Mouse (Mus musculus) liver, postnatal 0 days (tissue): ENCODE measurements around the gene Spocd1. TPM values are rescaled to one million over a fixed set of nuclear protein-coding genes. Genes with fewer than 3 reads are reported as not detected.

Source experiments
- ATAC-seq: fragments of 200-750 bp; cut with Nextera tagmentation; 2 replicates; pipeline ENCODE4 v1.8.0; 2017; ENCODE audit warnings: mild to moderate bottlenecking, moderate library complexity
- DNase-seq: peaks from one replicate; pipeline ENCODE4 v3.0.0-alpha.2; 2016
- H3K27ac ChIP-seq: fragments of 300-500 bp; sonication (generic); 2 replicates; pipeline ENCODE4 v1.5.1; 2014; ENCODE audit warnings: antibody characterized with exemption, moderate library complexity, mild to moderate bottlenecking, low read depth
- H3K27me3 ChIP-seq: fragments of 300-500 bp; sonication (generic); 2 replicates; pipeline ENCODE4 v1.6.1; 2014; ENCODE audit warnings: low read length, control low read depth, mixed read lengths; ENCODE audit not compliant: insufficient read depth
- H3K36me3 ChIP-seq: fragments of 300-500 bp; sonication (generic); replicated peaks from 2 replicates; pipeline ENCODE4 v1.6.1; 2014; ENCODE audit warnings: mild to moderate bottlenecking, control low read depth, low read length, moderate library complexity, mixed read lengths; ENCODE audit not compliant: insufficient read depth
- H3K4me1 ChIP-seq: fragments of 300-500 bp; sonication (generic); 2 replicates; pipeline ENCODE4 v1.6.1; 2014; ENCODE audit warnings: antibody characterized with exemption, mild to moderate bottlenecking, control low read depth; ENCODE audit not compliant: insufficient read depth
- H3K4me2 ChIP-seq: fragments of 300-500 bp; sonication (generic); 2 replicates; pipeline ENCODE4 v1.6.1; 2014; ENCODE audit warnings: low read depth, mild to moderate bottlenecking, low read length, moderate library complexity, mixed read lengths
- H3K4me3 ChIP-seq: fragments of 300-500 bp; sonication (generic); 2 replicates; pipeline ENCODE4 v1.5.1; 2014; ENCODE audit warnings: low read depth, low read length
- H3K9ac ChIP-seq: fragments of 300-500 bp; sonication (generic); replicated peaks from 2 replicates; pipeline ENCODE4 v1.6.1; 2014; ENCODE audit warnings: mild to moderate bottlenecking, moderate library complexity
- H3K9me3 ChIP-seq: fragments of 300-500 bp; sonication (generic); 2 replicates; pipeline ENCODE4 v1.6.1; 2016; ENCODE audit warnings: mild to moderate bottlenecking, control low read depth, low read length, mixed read lengths
- CTCF ChIP-seq: sonication (generic); IDR thresholded peaks from 2 replicates; pipeline ENCODE4 v1.5.1; 2016; ENCODE audit warnings: antibody characterized with exemption, low read depth
- EP300 ChIP-seq: IDR thresholded peaks from 2 replicates; pipeline ENCODE4 v1.6.1; 2016; ENCODE audit warnings: antibody characterized with exemption, low read depth, mild to moderate bottlenecking
- WGBS: fragments of 180-500 bp; shearing (Covaris S2); extraction: QIAGEN DNeasy Blood & Tissue Kit; methylation state at CpG from one replicate; pipeline ENCODE4 v1.1.7; 2014; ENCODE audit not compliant: insufficient replicate concordance; 5-methylcytosine and 5-hydroxymethylcytosine counted together
- polyA plus RNA-seq: library from polyadenylated mRNA; unstranded; fragments of >200 nt; fragmentation: Nextera tagmentation; extraction: Ambion mirVana; gene quantifications from 2 replicates; pipeline ENCODE4 v1.2.1, GENCODE M21; 2015

The Spocd1 gene
- polyA plus RNA-seq, 1 experiment from 2014 or later: not detected

DNA sequence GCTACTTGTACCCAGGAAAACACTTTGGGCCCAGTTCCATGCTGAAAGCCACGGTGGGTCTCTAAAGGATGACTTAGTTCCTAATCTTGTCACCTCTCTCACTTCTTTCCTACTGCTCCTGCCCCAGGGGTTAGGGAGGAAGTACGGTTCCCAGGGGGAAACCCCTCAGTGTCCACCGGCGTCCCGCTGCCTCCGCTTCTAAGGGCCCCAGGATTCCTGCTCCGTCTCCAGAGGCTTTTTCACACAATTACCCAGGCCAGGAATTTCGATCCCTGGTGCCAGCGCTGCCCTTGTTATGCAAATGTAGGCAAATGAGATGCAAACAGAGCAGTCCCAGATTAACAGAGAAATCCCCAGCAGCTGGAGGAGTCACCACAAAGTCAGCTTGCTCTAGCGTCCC lies 37.2 kb downstream of the Spocd1 start:
- 20% methylated on average over 10 of the region's 10 CpGs for WGBS
- TF ChIP-seq EP300 (no peak), CTCF (no peak)
- H3K9ac ChIP-seq: no peak overlapping the region

DNA sequence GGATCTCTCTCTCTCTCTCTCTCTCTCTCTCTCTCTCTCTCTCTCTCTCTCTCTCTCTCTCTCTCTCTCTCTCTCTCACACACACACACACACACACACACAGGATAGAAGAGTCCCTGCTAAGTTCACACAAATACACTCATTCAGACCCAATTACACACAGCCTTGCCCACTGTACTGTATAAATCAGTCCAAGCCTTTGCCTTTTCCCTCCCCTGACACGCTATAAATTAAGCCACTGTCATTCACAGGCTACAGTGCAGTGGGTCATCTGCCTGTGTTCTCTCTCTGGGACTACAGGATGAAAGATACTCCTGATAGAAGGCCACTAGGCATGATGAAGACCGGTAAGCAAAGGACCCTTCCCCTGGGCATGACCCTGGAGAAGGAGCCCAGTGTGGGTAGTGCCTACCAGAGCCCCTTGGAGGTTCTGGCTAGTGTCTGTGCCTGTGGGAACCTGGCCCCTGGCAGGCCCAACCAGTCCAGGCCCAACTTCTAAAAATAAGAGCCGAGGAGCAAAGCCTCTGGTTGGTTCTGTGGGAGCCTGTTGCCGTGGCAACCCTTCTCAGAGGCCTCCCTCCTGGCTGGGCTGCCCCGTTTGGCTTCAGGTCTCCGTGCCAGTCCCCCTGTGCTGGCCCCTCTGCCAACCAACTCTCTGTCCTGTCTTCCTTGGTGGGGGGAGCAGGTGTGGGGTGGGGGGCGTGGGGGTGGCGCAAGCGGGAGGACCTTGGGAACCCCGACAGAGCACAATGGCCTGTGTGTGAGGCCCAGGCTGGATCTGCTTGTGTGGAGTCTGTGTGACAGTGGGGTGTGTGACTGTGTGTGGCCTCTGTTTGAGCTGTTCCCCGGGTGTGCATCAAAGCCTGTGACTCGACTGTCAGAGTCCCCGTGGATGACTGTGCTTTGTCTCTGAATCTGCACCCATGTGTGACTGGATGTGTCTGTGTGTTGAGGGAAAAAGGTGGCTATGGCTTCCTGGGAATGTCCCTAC lies 38.3 kb downstream of the Spocd1 start:
- Histone ChIP-seq H3K9me3 (no peaks in the 10 kb centered on the region), H3K9ac (no peak overlapping the region), H3K4me2 (no peak overlapping the region), H3K4me3 (no peak overlapping the region), H3K36me3 (no peaks in the 10 kb centered on the region), H3K27me3 (0 out of 2 replicates have a peak, but pooled peaks cover 10% of the 10 kb centered on the region), H3K4me1 (no peaks in the 10 kb centered on the region), H3K27ac (no peak overlapping the region)
- no peak for DNase-seq
- TF ChIP-seq CTCF (no peak), EP300 (no peak)
- 43% methylated on average over 13 of the region's 13 CpGs for WGBS
- no peak for ATAC-seq

More for the DNA sequence above, 37.2 kb downstream of the Spocd1 start:
- DNase-seq: no peak
- Histone ChIP-seq H3K4me2 (no peak overlapping the region), H3K27me3 (peaks cover 6% of the 10 kb centered on the region; the same call in 1 of the 2 replicates), H3K27ac (no peak overlapping the region), H3K4me3 (no peak overlapping the region), H3K36me3 (no peaks in the 10 kb centered on the region), H3K4me1 (no peaks in the 10 kb centered on the region), H3K9me3 (no peaks in the 10 kb centered on the region)
- ATAC-seq: no peak

DNA sequence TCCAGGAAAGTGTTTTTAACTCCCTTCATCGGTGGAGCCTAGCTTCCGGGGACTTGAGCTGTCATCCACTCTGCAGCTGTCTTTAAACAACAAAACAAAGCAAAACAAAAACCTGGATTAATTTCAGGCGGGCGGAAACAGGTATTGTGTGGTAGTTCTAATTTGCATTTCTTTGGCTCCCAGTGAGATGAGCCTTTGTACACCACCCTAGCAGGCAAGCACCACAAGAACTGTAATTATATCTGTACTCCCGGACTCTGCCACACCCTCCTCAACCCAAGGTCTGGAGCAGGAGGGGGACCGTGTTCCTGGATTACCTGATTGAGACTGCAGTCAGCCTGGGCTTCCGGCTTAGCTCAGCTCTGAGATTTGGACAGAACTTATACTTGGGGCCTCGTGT lies 41.1 kb downstream of the Spocd1 start:
- TF ChIP-seq CTCF (no peak), EP300 (no peak)
- Histone ChIP-seq H3K9ac (no peak overlapping the region), H3K27me3 (peaks cover 17% of the 10 kb centered on the region), H3K36me3 (no peaks in the 10 kb centered on the region), H3K4me3 (no peak overlapping the region), H3K9me3 (no peaks in the 10 kb centered on the region), H3K4me1 (no peaks in the 10 kb centered on the region), H3K27ac (no peak overlapping the region), H3K4me2 (no peak overlapping the region)
- WGBS: 68% methylated on average over 8 of the region's 8 CpGs
- ATAC-seq (no peak), DNase-seq (no peak)

DNA sequence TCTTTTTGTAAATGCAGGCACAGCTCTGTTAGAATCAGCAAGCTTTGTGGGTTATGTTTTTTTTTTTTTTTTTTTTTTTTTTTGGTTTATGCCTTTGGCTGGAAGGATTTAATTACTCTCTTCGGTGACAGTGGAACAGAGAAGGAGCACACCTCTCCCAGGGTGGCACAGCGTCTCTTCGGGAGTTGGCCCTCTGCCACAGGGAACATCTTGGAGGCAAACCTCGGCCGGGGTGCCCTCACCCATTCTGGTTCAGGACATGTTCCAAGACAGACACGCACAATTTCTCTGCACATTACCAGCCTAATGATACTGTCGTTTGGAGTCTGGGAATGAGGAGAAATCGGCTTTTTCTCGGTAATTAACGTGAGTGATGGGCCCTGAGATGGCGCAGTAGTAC lies 41.8 kb downstream of the Spocd1 start:
- no peak overlapping the region for H3K4me2 ChIP-seq
- ATAC-seq (no peak), DNase-seq (no peak)
- H3K9ac ChIP-seq: no peak overlapping the region
- H3K4me3 ChIP-seq: no peak overlapping the region
- H3K27ac ChIP-seq: no peak overlapping the region
- TF ChIP-seq CTCF: no peak
- TF ChIP-seq EP300: no peak
- H3K9me3 ChIP-seq: no peaks in the 10 kb centered on the region
- H3K27me3 ChIP-seq: peaks cover 19% of the 10 kb centered on the region
- H3K36me3 ChIP-seq: no peaks in the 10 kb centered on the region
- H3K4me1 ChIP-seq: no peaks in the 10 kb centered on the region
- WGBS: 81% methylated on average over 11 of the region's 11 CpGs

DNA sequence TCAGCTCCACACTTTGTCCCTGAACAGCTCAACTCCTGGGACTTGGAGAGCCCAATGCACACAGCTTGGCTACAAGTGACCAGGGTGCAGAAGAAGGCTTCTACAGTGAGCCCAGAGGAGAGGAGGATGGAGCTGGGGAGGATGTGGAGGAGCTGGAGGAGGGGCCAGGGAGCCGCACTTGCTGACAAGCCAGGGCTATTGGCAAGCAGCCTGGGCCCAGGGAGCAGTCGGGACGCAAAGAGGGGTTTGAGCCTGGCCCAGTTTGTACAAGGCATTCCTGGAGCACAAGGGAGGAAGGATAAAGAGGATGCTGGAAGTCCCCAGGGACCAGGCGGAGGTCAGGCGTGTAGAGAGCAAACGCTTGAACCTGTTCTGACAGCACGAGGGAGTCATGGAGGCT lies 42.9 kb downstream of the Spocd1 start:
- H3K4me1 ChIP-seq: no peaks in the 10 kb centered on the region
- H3K4me2 ChIP-seq: no peak overlapping the region
- no peak for TF ChIP-seq CTCF
- TF ChIP-seq EP300: no peak
- no peaks in the 10 kb centered on the region for H3K36me3 ChIP-seq
- H3K4me3 ChIP-seq: no peak overlapping the region
- DNase-seq (no peak), ATAC-seq (no peak)
- H3K9me3 ChIP-seq: no peaks in the 10 kb centered on the region
- 42% methylated on average over 7 of the region's 7 CpGs for WGBS
- H3K27ac ChIP-seq: no peak overlapping the region
- peaks cover 19% of the 10 kb centered on the region for H3K27me3 ChIP-seq
- no peak overlapping the region for H3K9ac ChIP-seq

DNA sequence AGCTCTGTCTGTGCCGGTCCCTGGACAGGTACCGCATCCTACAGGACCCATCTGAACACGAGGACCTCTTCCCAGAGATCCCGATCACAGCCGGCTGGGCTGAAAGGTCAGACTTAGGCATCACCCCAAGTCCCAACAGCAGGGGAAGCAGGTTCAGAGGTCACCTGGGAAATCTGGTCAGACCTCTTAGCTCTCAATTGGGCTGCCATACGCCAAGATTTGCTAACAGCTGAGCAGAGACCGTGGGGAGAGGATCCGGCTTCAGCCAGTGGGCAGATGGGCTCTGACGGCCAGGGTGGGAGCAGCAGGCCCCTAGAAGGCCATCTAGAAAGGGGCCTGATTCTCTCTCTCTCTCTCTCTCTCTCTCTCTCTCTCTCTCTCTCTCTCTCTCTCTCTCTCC lies 45.2 kb downstream of the Spocd1 start:
- H3K36me3 ChIP-seq: no peaks in the 10 kb centered on the region
- 61% methylated on average over 9 of the region's 9 CpGs for WGBS
- TF ChIP-seq EP300 (no peak), CTCF (no peak)

More for the DNA sequence above, 45.2 kb downstream of the Spocd1 start:
- DNase-seq (no peak), ATAC-seq (no peak)
- Histone ChIP-seq H3K27ac (no peak overlapping the region), H3K9me3 (no peaks in the 10 kb centered on the region), H3K4me1 (no peaks in the 10 kb centered on the region), H3K9ac (no peak overlapping the region), H3K4me2 (no peak overlapping the region), H3K27me3 (peaks cover 16% of the 10 kb centered on the region), H3K4me3 (no peak overlapping the region)
